Mouse (Mus musculus) urinary bladder, adult 18-20 months (tissue): ENCODE data around the gene Zfyve9.

Experiments used
- DNase-seq, 2 experiments: peaks; one replicate each; pipeline ENCODE4 v3.0.0; 2022; ENCODE audit warnings: low spot score in 2 of 2, mixed read lengths in 2 of 2

Zfyve9 gene

GRCm38 (mm10) chr4:108610935-108611334 lies 169.7 kb downstream of the Zfyve9 start:
- DNase-seq = no peak

GRCm38 (mm10) chr4:108608651-108609050 lies 171.9 kb downstream of the Zfyve9 start:
- DNase-seq = no peak

GRCm38 (mm10) chr4:108601870-108602269 lies 178.7 kb downstream of the Zfyve9 start:
- no peak for DNase-seq

- DNase-seq = no peak
Observed at GRCm38 (mm10) chr4:108598306-108598705, 182.3 kb downstream of the Zfyve9 start.

- DNase-seq = no peak
Observed at GRCm38 (mm10) chr4:108595785-108596184, 184.8 kb downstream of the Zfyve9 start.

- DNase-seq = no peak
Observed at GRCm38 (mm10) chr4:108593376-108593775, 187.2 kb downstream of the Zfyve9 start.
